Mouse (Mus musculus): ENCODE results near the gene Map3k4. TPM values are rescaled to one million over a fixed set of nuclear protein-coding genes. Genes with fewer than 3 reads are reported as not detected.

Gene Map3k4
- 8.0 and 10.5 TPM in 2 replicates for total RNA-seq (2015; ENCODE audit: low replicate concordance)
- 7.4 and 10.4 TPM in 2 replicates for total RNA-seq (2017; ENCODE audit: low replicate concordance)

DNA sequence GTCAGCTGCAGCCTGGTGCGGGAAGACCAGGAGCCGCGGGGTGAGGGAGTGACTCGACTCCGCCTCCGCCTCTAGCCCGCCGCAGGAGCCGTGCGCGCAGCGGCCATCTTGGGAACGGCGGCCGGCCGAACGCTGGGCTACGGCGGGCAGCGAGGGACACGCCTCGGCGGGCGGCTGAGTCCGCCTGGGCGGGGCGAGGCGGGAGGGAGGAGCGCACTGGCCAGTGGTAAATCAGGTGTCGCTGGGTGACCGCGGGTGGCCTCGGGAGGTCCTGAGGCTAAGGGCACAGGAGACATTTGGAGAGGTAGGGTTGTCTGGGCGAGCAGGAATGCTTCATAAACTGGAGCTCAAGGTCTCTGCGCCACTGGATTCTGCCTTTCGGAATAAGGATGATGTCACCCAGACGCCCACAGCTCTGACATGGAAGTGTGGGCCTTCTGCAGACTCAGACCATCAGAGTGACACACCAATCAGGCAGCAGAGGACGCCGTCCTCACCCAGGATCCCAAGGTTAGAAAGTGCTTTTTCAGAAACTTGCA is at the start of gene Map3k4:
Gene Map3k4 (minus strand): TSS at position 134 of the 539 bp plus-strand sequence.
- ATAC-seq (replicated peaks; ENCODE audit: low FRiP score, poor library complexity, severe bottlenecking), result peak; percentile 97

DNA sequence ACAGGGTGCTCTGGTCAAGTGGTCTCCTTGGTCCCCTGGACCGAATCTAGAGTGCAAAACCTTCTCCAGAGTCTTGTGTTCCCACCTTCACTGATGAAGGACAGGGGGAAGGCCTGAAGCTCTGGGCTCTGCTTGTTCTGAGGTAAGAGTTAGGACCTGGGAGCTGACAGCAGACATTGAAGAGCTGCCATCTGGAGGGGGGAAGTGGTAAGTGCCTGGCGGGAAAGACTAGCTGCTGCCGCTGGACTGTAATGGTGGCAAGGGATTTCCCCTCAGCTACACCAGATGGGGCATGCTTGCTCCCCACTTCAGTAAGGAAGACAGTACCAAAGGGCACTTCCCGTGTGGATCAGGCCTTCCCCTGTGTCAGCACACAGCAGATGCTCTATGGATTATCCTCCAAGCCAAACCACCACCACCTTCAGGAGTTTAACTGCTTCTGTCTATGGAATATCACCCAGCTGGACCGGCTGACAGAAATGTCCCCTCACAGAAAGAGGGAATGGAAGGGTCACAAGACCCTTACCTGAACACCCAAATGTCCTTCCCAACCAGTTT is 48.9 kb upstream of the Map3k4 start:
- ATAC-seq (replicated peaks; ENCODE audit: low FRiP score, poor library complexity, severe bottlenecking), result peak; percentile 51; the same call in 1 of the 2 replicates

- ATAC-seq (replicated peaks; ENCODE audit: low FRiP score, poor library complexity, severe bottlenecking), result 0 out of 2 replicates have a peak, but pooled peaks have one; percentile 10
These were observed 45.8 kb upstream of the Map3k4 start for GRCm38 (mm10) chr17:12364426-12364735.

- ATAC-seq (replicated peaks; ENCODE audit: low FRiP score, poor library complexity, severe bottlenecking), result no peak
These were observed 45.2 kb upstream of the Map3k4 start for GRCm38 (mm10) chr17:12363601-12364425.

DNA sequence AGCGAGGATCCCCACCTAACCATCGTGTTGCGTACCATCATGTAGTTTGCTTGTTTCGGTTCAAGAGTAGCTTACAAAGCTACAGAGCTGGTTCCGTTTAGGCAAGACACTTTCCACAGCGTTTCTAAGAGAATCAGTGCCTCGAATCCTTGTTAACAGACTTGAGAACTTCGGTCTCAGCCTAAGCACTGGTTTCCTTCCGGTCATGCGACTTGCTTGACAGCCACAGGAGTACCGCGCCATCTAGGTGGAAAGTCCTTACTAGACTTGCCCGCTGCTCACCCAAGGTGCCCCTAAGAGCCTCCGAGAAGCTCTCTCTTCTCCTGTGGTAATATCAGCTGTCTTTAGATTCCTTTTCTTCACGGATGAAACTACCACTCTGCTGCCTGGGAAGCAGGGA is 41.3 kb upstream of the Map3k4 start:
- no peak for ATAC-seq (replicated peaks; ENCODE audit: low FRiP score, poor library complexity, severe bottlenecking)

- ATAC-seq (replicated peaks; ENCODE audit: low FRiP score, poor library complexity, severe bottlenecking), result no peak
These were observed 34.2 kb upstream of the Map3k4 start for GRCm38 (mm10) chr17:12352781-12353180.

GRCm38 (mm10) chr17:12351564-12351963 is 33.0 kb upstream of the Map3k4 start:
- ATAC-seq (replicated peaks; ENCODE audit: low FRiP score, poor library complexity, severe bottlenecking), result no peak

- no peak for ATAC-seq (replicated peaks; ENCODE audit: low FRiP score, poor library complexity, severe bottlenecking)
These were observed 28.9 kb upstream of the Map3k4 start for GRCm38 (mm10) chr17:12347462-12347861.

- no peak for ATAC-seq (replicated peaks; ENCODE audit: low FRiP score, poor library complexity, severe bottlenecking)
These were observed 25.2 kb upstream of the Map3k4 start for GRCm38 (mm10) chr17:12343702-12344376.

DNA sequence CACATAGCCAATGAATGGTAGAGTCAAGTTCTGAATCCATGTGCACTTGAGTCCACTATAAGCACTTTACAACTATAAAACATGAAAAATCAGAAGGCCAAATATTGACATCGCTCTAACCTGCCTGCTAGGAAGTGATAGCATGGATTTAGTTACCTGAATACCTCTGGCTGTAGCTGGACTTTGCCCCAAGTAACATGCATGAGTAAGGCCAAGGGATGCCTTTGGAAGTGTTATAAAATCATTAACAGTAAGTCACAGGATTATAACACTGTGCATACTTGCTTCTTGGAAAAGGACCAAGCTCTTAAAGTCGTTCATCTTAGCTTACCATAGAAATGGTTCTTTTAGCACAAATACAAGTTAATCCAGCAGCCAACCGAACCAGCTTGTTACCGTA is 18.6 kb upstream of the Map3k4 start:
- no peak for ATAC-seq (replicated peaks; ENCODE audit: low FRiP score, poor library complexity, severe bottlenecking)

DNA sequence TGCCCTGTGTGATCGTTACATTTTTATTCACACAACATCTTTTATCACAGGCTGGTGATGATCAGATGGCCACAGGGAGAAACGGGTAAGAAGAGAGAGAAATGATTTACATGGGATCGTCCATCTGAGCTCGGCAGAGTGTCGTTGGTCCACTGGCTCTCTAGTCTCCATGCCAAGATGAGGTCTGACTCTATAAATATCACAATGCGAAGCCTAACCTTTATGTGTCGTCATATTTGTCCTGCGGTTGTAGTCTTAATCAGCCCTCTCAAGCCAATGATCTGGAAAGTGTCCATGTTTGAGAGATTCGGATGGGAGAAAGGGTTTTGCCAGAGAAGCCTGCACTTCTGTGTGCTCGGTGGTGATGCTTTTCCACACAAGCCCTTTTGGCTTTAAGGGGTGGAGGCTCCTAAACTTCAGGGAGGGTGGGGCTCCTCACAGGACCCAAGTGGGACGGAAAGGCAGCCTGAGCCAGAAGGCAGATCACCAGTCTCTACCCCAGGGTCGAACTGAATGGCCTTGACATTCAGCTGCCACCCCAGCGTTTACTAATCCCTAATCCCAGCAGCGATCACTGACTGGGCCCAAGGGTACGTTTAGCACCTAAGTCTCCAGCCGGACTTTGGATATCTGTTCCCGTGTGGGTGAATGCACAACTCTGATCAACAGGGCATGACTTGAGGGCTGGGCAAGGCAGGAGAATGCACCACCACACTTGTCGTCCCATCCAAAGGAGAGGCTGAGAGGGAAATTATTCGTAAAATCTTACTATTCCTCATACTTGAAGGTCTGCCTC is 17.7 kb upstream of the Map3k4 start:
- ATAC-seq (replicated peaks; ENCODE audit: low FRiP score, poor library complexity, severe bottlenecking), result no peak

GRCm38 (mm10) chr17:12335115-12335514 is 16.5 kb upstream of the Map3k4 start:
- ATAC-seq (replicated peaks; ENCODE audit: low FRiP score, poor library complexity, severe bottlenecking), result no peak

- 0 out of 2 replicates have a peak, but pooled peaks have one; percentile 40 for ATAC-seq (replicated peaks; ENCODE audit: low FRiP score, poor library complexity, severe bottlenecking)
These were observed 9.4 kb upstream of the Map3k4 start for GRCm38 (mm10) chr17:12327847-12328518.

GRCm38 (mm10) chr17:12319786-12320185 is 1.2 kb upstream of the Map3k4 start:
- ATAC-seq (replicated peaks; ENCODE audit: low FRiP score, poor library complexity, severe bottlenecking), result no peak

- peak; percentile 17 for ATAC-seq (replicated peaks; ENCODE audit: low FRiP score, poor library complexity, severe bottlenecking)
These were observed 493 bp downstream of the Map3k4 start for GRCm38 (mm10) chr17:12317954-12318651.

GRCm38 (mm10) chr17:12317607-12317953 is 1.0 kb downstream of the Map3k4 start:
- no peak for ATAC-seq (replicated peaks; ENCODE audit: low FRiP score, poor library complexity, severe bottlenecking)

DNA sequence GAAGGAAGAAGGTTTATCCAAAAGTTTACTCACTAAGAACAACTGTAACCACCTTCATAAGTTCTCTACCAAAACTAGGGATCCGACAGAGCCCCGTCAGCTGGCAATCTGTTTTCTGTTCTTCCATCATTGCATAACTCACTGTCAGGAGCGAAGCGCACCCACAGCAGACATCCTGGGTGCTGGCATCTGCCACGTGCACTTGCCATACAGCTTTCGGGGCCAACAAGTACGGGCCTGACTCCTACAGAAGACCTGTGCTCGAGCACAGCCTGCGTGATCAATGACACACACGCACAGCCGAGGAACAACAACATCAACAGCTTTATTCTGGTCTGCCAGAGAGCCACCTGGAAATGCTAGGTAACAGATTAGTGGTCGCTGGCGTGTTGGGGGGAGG is 2.3 kb downstream of the Map3k4 start:
- no peak for ATAC-seq (replicated peaks; ENCODE audit: low FRiP score, poor library complexity, severe bottlenecking)

DNA sequence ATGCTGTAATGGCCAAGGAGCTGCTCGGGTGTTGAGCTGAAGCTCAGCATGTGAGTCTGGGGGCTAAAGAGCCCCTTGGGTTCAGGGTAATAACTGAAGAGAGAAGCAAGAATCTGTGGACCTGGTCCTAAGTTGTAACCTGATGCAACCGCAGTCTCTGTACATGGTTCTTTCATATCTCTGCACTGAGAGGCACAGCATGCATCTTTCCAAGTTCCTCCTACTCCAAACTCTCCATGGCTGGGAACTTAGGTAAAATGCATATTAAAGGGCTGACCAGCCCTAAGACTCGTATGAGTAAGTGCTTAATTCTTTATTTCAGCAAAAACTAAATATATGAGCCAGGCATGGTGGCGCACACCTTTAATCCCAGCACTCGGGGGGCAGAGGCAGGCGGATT is 6.3 kb downstream of the Map3k4 start:
- no peak for ATAC-seq (replicated peaks; ENCODE audit: low FRiP score, poor library complexity, severe bottlenecking)

- no peak for ATAC-seq (replicated peaks; ENCODE audit: low FRiP score, poor library complexity, severe bottlenecking)
These were observed 9.1 kb downstream of the Map3k4 start for GRCm38 (mm10) chr17:12309493-12309892.
